Mouse (Mus musculus): ENCODE measurements at regions not wholly inside any gene's neighbourhood (a gene's known extent, or its start where the extent isn't known, plus 50 kb on each side); places are given as distances from the start of the nearest gene placed in this dataset.

DNA sequence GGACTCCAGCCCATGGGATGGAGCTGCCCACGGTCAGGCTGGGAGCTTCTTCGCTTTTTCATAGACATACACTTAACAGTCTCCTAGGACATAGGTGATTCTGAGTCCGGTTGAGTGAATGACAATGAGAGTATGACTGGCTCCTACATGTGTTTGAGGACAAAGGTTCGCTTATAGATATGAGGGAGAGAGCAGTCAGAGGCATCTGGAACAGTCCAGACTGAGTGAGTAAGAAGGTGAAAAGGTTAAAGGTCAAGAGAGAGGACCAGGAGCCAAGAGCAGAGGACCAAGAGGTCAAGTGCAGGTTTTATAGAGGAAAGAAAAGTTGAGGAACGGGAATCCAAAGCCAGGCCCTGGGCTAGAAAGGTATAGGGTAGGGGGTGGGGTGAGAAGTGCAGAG lies 68.7 kb upstream of the Tbl1xr1 start:
- TF ChIP-seq REST (IDR thresholded peaks at IDR 0.05; ENCODE audit: insufficient read depth, insufficient read length) (no peak), MAX (IDR thresholded peaks at IDR 0.05; ENCODE audit: low read depth) (no peak), POLR2A (IDR thresholded peaks at IDR 0.05; ENCODE audit: insufficient read length, low read depth) (no peak), TCF3 (IDR thresholded peaks at IDR 0.05; ENCODE audit: insufficient read length, low read depth) (no peak), E2F4 (IDR thresholded peaks at IDR 0.05; ENCODE audit: insufficient read depth) (no peak), USF1 (IDR thresholded peaks at IDR 0.05; ENCODE audit: low read depth) (no peak)
